Mouse (Mus musculus): Measurements from ENCODE around the gene Lrrc39.

Lrrc39 gene

DNA sequence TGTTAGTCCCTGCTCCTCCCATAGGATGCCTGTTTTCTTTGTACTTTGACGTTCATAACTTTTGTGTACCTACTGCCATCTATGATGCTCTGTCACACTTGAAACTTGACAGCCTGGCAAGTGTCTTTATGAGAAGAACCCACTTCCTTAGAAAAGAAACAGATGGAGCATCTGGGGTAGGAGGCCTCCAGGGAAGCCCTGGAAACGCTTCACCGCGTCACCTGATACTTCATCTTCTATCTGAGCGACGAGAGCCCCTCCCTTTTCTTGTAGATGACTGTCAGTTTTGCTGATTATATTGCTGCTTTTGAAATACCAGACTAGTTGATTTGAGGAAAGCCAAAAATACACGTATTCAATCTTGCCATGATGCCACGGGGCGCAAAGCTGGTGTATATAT lies 41.8 kb downstream of the Lrrc39 start:
- DNase-seq (ENCODE audit: low read depth, low spot score) = no peak

DNA sequence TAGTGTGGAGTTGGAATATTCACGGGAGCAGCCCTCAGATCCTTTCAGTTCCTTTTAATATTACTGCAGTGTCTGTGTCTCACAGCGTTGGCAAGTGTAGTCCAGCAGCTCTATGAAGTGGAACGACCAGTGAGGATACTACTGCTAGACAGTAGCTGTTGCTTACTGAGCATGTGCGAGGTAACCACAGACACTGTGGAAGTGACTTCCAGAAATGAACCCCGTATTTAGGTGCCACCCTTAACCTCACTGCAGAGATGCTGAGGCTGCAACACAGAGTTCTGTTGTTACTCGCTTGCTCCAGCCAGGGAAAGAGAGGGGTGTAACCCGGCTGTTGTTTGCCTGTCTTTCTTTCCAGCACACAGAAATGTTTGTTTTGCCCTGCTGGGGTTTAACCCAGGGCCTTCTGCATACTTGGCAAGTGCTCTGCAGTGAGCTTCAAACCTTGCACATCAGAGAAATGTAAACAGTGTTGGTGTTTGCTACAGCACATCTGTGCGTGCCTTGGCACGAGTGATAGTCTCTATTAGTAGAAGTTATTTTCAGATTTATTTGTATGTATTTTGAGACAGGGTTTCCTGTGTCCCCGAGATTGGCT lies 51.6 kb downstream of the Lrrc39 start, which contains the start of gene Trmt13:
Gene Trmt13, minus strand, starts transcription at position 293 of the 598 bp plus-strand sequence.
- no peak for DNase-seq (ENCODE audit: low read depth, low spot score)

DNA sequence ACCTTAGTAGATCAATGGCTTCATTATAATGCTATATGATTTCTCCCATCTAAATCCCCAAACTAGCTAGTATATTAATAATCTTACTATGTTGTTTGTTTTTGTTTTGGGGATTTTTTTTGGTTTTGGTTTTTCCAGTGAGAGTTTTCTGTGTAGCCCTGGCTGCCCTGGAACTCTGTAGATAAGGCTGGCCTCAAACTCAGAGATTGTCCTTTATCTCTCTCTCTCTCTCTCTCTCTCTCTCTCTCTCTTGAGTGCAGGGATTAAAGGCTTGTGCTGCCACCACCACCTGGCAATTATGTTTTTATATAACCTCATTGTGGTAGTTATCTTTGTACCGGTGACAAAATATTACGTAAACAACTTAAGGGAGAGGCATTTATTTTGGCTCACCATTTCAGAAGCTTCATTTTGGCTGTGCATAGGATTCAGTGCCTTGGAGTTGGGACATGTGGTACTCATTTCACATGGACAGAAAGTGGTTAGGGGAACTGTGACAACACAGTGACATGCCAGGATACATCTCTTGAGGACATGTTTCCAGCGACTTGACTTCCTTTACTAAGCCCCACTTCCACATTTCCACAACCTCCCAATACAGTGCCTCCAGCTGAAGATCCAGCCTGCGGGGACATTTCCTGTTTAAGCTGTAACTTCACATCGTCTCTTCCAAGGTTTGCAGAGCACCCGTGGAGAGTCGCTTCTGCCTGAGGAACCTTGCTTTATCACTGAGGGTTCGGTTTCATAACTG lies 52.7 kb downstream of the Lrrc39 start:
- DNase-seq (ENCODE audit: low read depth, low spot score) = no peak

DNA sequence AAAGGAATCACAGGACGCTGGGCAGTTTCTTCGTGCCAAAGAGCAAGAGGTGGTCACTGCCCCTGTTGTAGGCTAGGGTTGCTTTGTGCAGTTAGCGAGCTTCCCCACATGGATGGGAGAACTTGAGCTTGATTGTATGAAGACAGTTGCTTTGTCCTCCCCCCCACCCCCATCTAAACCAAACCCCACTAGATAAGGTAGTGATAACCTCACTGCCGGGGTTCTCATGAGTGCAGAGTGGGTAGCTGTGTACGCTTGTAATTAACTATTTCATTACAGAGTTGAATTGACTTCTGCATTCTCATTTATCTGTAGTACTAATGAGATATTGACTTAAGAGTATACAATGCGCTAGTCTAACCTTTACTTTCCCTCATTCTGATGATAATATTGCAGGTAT lies 56.1 kb downstream of the Lrrc39 start:
- DNase-seq (ENCODE audit: low read depth, low spot score) = no peak

DNA sequence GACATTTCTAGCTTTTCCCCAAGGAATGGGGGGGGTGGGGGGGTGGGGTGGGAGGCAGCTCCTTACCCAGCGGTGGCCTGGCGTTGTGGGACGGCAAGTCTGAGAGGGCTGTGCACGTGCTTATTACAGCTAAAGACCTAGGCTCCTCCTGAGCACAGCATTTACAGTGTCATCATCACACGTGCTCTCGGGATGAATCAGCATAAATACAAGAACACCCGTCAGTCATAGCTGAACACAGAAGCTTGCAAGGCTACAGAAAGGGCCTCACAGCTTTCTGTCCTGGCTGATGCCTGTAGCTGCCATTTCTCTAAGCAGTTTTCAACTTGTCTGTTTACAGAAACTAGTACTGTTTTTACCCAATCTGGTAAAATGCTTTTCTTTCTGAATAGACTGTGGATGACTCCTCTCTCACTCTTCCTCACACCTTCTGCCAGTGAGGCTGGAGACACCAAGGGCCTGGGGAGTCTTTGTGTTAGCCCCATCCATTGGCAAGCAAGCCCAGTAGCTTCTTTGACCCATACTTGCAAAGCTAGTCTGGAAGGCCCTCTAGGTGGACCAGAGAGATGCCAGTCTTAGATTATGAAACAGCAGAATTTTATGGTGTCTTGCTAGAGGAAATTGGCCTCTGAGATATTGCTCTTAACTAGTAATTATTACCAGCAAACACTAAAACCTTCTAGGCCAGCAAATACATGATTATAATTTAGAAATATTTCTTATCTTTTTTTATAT lies 58.0 kb downstream of the Lrrc39 start:
- DNase-seq (ENCODE audit: low read depth, low spot score) = no peak

DNA sequence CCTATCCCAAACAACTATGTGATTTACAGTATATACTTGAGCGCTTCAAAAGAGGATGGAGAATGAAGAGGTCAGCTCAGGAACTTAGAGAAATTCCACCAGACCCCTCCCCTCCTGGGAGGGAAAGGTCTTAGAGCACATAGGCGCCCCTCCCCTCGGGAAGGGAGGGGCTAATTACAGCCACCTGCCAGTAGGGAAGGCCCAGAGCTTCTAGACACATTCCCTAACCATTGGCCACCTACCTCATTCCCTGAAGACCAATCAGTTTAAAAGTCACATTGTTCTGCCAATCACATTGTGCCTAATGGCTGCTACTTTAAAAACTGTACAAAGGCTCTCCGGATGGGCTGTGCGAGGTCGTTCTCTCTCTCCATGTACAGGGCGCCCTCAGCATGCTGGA lies 59.9 kb downstream of the Lrrc39 start:
- no peak for DNase-seq (ENCODE audit: low read depth, low spot score)

DNA sequence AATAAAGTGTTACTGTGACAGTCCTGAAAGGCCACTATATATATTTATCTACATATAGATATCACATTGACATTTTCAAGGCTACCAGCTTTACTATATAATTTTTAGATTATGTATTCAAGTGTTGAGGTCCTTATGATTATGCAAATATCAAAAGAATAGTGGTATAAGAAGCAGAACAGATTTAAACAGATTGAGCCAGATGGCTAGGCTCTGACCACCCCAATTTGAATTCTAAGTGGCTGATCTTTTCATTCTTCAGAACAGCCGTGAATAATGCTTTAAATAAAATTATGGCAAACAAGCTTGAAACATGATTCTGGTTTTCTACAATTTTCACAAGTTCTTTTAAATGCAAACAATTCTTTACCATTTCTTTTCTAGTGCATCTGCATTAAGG lies 68.7 kb downstream of the Lrrc39 start:
- DNase-seq (ENCODE audit: low read depth, low spot score) = no peak

Data from brain, embryonic 18.5 days (tissue).